Mouse (Mus musculus) forebrain, embryonic 14.5 days (tissue): ENCODE results near the gene Gtse1. TPM values are rescaled to one million over a fixed set of nuclear protein-coding genes. Genes with fewer than 3 reads are reported as not detected.
"Not testable (repeated sequence)": the region's sequence is repeated elsewhere in the genome, so short reads cannot be mapped to it uniquely, and the experiment has no call there.

ENCODE experiments used
- ATAC-seq: fragments of 200-750 bp; cut with Nextera tagmentation; 2 replicates; pipeline ENCODE4 v1.8.0; 2017; ENCODE audit warnings: mild to moderate bottlenecking, moderate library complexity
- DNase-seq: peaks from one replicate; pipeline ENCODE4 v3.0.0-alpha.2; 2015; ENCODE audit warnings: low spot score
- H3K27ac ChIP-seq: fragments of 300-500 bp; sonication (generic); 2 replicates; pipeline ENCODE4 v1.5.1; 2014; ENCODE audit warnings: low read depth, mild to moderate bottlenecking, control low read depth, low read length, moderate library complexity
- H3K27me3 ChIP-seq: fragments of 300-500 bp; sonication (generic); replicated peaks from 2 replicates; pipeline ENCODE4 v1.6.1; 2014; ENCODE audit warnings: low read length, control low read depth, mixed read lengths; ENCODE audit not compliant: control insufficient read depth, insufficient read depth
- H3K36me3 ChIP-seq: fragments of 300-500 bp; sonication (generic); 2 replicates; pipeline ENCODE4 v1.6.1; 2014; ENCODE audit warnings: low read length, control low read depth; ENCODE audit not compliant: control insufficient read depth, insufficient read depth
- H3K4me1 ChIP-seq: fragments of 300-500 bp; sonication (generic); 2 replicates; pipeline ENCODE4 v1.6.1; 2014; ENCODE audit warnings: antibody characterized with exemption, low read length, control low read depth; ENCODE audit not compliant: control insufficient read depth, insufficient read depth
- H3K4me2 ChIP-seq: fragments of 300-500 bp; sonication (generic); 2 replicates; pipeline ENCODE4 v1.6.1; 2014; ENCODE audit warnings: mild to moderate bottlenecking, control low read depth, low read length
- H3K4me3 ChIP-seq: fragments of 300-500 bp; sonication (generic); 2 replicates; pipeline ENCODE4 v1.5.1; 2014; ENCODE audit warnings: low read depth, low read length, control low read depth
- H3K9ac ChIP-seq: fragments of 300-500 bp; sonication (generic); 2 replicates; pipeline ENCODE4 v1.6.1; 2014; ENCODE audit warnings: mild to moderate bottlenecking, low read length, control low read depth, moderate library complexity
- H3K9me3 ChIP-seq: fragments of 300-500 bp; sonication (generic); replicated peaks from 2 replicates; pipeline ENCODE4 v1.6.1; 2016; ENCODE audit warnings: low read length, control low read depth, mixed read lengths; ENCODE audit not compliant: control insufficient read depth
- WGBS: fragments of 180-500 bp; shearing (Covaris S2); extraction: QIAGEN DNeasy Blood & Tissue Kit; methylation state at CpG from one replicate; pipeline ENCODE4 v1.1.7; 2014; 5-methylcytosine and 5-hydroxymethylcytosine counted together
- polyA plus RNA-seq: library from polyadenylated mRNA; unstranded; fragments of >200 nt; fragmentation: Nextera tagmentation; extraction: Ambion mirVana; gene quantifications from 2 replicates; pipeline ENCODE4 v1.2.1, GENCODE M21; 2014

Gene Gtse1
- polyA plus RNA-seq, 1 experiment from 2014 or later: 14.3 TPM

DNA sequence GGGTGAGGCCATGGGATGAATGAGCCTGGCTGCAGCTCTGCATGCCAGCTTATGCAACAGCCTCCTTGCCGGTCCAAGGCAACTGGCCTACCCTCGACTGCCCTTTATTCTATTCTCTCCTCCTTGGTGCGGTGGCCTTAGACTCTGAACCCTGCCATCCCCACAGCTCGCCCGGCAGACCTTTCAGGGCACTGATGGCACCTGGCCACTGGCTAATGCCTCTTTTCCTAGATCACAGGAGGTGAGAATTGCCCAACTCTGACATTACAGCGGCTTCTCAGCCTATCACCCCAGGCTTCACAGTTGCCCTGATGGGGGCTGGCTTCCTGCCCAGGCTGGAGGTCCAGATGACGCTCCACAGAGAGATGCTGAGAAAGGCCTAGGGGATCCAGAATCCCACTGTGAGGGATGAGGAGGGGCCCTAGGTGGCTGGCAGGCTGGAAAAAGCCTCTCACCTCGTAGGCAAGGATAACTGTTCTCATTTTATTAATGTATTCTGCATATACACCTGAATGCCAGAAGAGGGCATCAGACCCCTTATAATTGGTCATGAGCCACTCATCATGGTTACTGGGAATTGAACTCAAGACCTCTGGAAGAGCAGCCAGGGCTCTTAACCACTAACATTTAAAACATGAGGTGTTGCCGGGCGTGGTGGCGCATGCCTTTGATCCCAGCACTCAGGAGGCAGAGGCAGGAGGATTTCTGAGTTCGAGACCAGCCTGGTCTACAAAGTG lies 7.7 kb upstream of the Gtse1 start:
- ATAC-seq (no peak), DNase-seq (no peak)
- no peaks in the 10 kb centered on the region for H3K4me1 ChIP-seq
- no peak overlapping the region for H3K9ac ChIP-seq
- no peak overlapping the region for H3K27ac ChIP-seq
- no peak overlapping the region for H3K4me2 ChIP-seq
- no peaks in the 10 kb centered on the region for H3K36me3 ChIP-seq
- H3K4me3 ChIP-seq: no peak overlapping the region
- no peaks in the 10 kb centered on the region for H3K27me3 ChIP-seq
- no peaks in the 10 kb centered on the region for H3K9me3 ChIP-seq
- 79% methylated on average over 12 of the region's 12 CpGs for WGBS

- DNase-seq (no peak), ATAC-seq (0 out of 2 replicates have a peak, but pooled peaks have one; percentile 4)
- WGBS: 9% methylated on average over 15 of the region's 15 CpGs
- Histone ChIP-seq H3K9me3 (no peaks in the 10 kb centered on the region), H3K4me2 (peak overlapping the region; percentile 85), H3K9ac (peak overlapping the region; percentile 79), H3K36me3 (peaks cover 24% of the 10 kb centered on the region), H3K4me3 (peak overlapping the region; percentile 44), H3K27me3 (no peaks in the 10 kb centered on the region), H3K27ac (peak overlapping the region; percentile 31; the same call in 1 of the 2 replicates), H3K4me1 (peaks cover 13% of the 10 kb centered on the region; the same call in 1 of the 2 replicates)
Observed at GRCm38 (mm10) chr15:85858980-85859489, 510 bp upstream of the Gtse1 start.

GRCm38 (mm10) chr15:85865913-85866312 lies 6.4 kb downstream of the Gtse1 start:
- H3K4me1 ChIP-seq, H3K27ac ChIP-seq, H3K4me2 ChIP-seq, H3K9me3 ChIP-seq, ATAC-seq, DNase-seq, H3K4me3 ChIP-seq, H3K9ac ChIP-seq, H3K27me3 ChIP-seq: not testable (repeated sequence)
- 91% methylated on average over 7 of the region's 7 CpGs for WGBS
- peaks cover 80% of the 10 kb centered on the region for H3K36me3 ChIP-seq

DNA sequence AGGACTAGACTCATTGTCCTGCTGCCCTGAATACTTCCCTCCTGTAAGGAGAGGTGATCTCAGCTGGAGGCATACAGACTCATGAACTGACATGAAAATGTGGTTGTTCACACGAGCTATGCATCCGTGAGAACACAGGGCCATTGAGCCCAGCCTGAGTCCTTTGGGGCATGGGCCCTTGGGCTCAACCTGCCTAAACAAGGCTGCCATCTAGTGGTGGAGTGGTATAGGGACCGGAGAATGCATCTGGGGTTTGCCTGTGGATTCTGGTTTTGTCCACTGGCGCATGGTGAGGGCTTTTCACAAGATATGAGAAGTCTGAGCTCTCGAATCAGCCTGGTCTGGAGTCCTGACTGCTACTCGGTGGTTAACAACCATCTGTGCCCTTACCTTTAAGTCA lies 8.2 kb downstream of the Gtse1 start:
- Histone ChIP-seq H3K4me3 (no peak overlapping the region), H3K4me1 (no peaks in the 10 kb centered on the region), H3K27me3 (no peaks in the 10 kb centered on the region), H3K27ac (no peak overlapping the region), H3K36me3 (peaks cover 86% of the 10 kb centered on the region), H3K4me2 (no peak overlapping the region), H3K9ac (no peak overlapping the region), H3K9me3 (no peaks in the 10 kb centered on the region)
- ATAC-seq: peak; percentile 54; the same call in 1 of the 2 replicates
- 43% methylated on average over 6 of the region's 6 CpGs for WGBS
- DNase-seq: peak; percentile 81

- WGBS: 93% methylated on average over 7 of the region's 7 CpGs
- Histone ChIP-seq H3K9ac (no peak overlapping the region), H3K27me3 (no peaks in the 10 kb centered on the region), H3K4me3 (no peak overlapping the region), H3K27ac (no peak overlapping the region), H3K9me3 (no peaks in the 10 kb centered on the region), H3K4me1 (peaks cover 8% of the 10 kb centered on the region), H3K4me2 (no peak overlapping the region), H3K36me3 (peaks cover 38% of the 10 kb centered on the region)
- ATAC-seq (no peak), DNase-seq (no peak)
Observed at GRCm38 (mm10) chr15:85877336-85877735, 17.8 kb downstream of the Gtse1 start.

GRCm38 (mm10) chr15:85878848-85879497 lies 19.4 kb downstream of the Gtse1 start, which contains the start of gene Trmu:
Gene Trmu, plus strand, starts transcription at chr15:85879312.
- Histone ChIP-seq H3K27ac (peak within 1 kb of the TSS; percentile 80), H3K4me1 (peaks cover 8% of the 10 kb centered on the region), H3K4me2 (peak within 1 kb of the TSS; percentile 92), H3K9me3 (no peaks in the 10 kb centered on the region), H3K36me3 (peaks cover 41% of the 10 kb centered on the region), H3K4me3 (peak within 1 kb of the TSS; percentile 73), H3K27me3 (no peaks in the 10 kb centered on the region), H3K9ac (peak within 1 kb of the TSS; percentile 83)
- WGBS: under 1% methylated on average over 50 of the region's 50 CpGs
- peak; percentile 97 for ATAC-seq
- peak; percentile 96 for DNase-seq

GRCm38 (mm10) chr15:85879498-85879895 lies 20.0 kb downstream of the Gtse1 start:
- Histone ChIP-seq H3K9me3 (no peaks in the 10 kb centered on the region), H3K27ac (peak overlapping the region; percentile 70), H3K36me3 (peaks cover 40% of the 10 kb centered on the region), H3K4me2 (peak overlapping the region; percentile 92), H3K4me3 (peak overlapping the region; percentile 73), H3K27me3 (no peaks in the 10 kb centered on the region), H3K4me1 (peaks cover 8% of the 10 kb centered on the region), H3K9ac (peak overlapping the region; percentile 83)
- ATAC-seq: peak; percentile 22
- no peak for DNase-seq
- WGBS: 1% methylated on average over 18 of the region's 18 CpGs

GRCm38 (mm10) chr15:85885606-85886005 lies 26.1 kb downstream of the Gtse1 start:
- H3K9ac ChIP-seq: no peak overlapping the region
- 89% methylated on average over 5 of the region's 5 CpGs for WGBS
- ATAC-seq (no peak), DNase-seq (no peak)
- no peaks in the 10 kb centered on the region for H3K27me3 ChIP-seq
- no peaks in the 10 kb centered on the region for H3K4me1 ChIP-seq
- H3K36me3 ChIP-seq: peaks cover 58% of the 10 kb centered on the region
- no peak overlapping the region for H3K4me3 ChIP-seq
- H3K4me2 ChIP-seq: no peak overlapping the region
- H3K27ac ChIP-seq: no peak overlapping the region
- no peaks in the 10 kb centered on the region for H3K9me3 ChIP-seq

DNA sequence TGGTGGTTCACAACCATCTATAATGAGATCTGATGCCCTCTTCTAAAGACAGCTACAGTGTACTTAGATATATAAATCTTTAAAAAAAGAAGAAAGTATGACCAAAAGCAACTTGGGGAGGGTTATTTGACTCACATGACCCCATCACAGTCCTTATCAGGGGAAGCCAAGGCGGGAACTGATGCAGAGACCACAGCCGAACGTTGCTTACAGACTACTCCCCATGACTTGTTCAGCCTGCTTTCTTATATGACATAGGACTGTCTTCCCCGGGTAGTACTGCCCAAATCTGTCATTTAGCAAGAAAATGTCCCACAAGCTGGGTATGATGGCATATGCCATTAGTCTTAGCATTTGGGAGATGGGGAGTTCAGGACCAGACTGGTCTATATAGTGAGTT lies 29.7 kb downstream of the Gtse1 start:
- ATAC-seq (no peak), DNase-seq (no peak)
- Histone ChIP-seq H3K9me3 (no peaks in the 10 kb centered on the region), H3K4me2 (no peak overlapping the region), H3K9ac (no peak overlapping the region), H3K4me3 (no peak overlapping the region), H3K27ac (no peak overlapping the region), H3K4me1 (peaks cover 5% of the 10 kb centered on the region; the same call in 1 of the 2 replicates), H3K27me3 (no peaks in the 10 kb centered on the region), H3K36me3 (peaks cover 80% of the 10 kb centered on the region)
- 96% methylated on average over 4 of the region's 4 CpGs for WGBS
